In the genomic region with DNA sequence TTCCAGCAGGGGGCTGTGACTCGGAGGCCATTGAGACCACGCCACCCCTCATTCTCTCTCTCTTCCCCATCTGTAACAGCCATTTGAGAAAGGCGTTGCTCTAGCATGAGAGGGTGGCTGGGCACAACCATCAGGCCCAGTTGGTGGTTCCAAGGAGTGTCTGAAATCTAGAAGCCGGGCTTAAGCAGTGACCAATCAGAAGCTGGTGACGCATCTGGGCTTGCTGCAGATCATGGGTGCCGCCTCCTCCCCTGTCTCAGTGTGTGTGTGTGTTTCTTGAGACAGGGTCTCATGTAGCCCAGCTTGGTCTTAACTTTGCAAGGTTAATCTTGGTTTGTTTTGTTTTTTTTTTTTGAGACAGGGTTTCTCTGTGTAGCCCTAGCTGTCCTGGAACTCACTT, we compare ENCODE assay signal across 26 mouse cellular contexts. TPM values are rescaled to one million over a fixed set of nuclear protein-coding genes. Genes with fewer than 3 reads are reported as not detected.
DNase-seq lines count a peak whose midpoint lies in the region; ATAC-seq and TF ChIP-seq lines count a peak whose summit lies in the region.
"Had no signal": no experiment of that assay in that cellular context is flagged by ENCODE, and none has a peak within 500 bp of the region (broad histone marks: within the 10 kb centered on the region; RNA-seq: fewer than 3 reads in every experiment).

No protein-coding gene starts in this region.

- H3K4me2 ChIP-seq in kidney, embryonic 16.5 days (replicated peaks; ENCODE audit: low read depth, low read length), result no peak overlapping the region
- H3K4me2 ChIP-seq: embryonic facial prominence, embryonic 13.5 days; embryonic facial prominence, embryonic 15.5 days; forebrain, embryonic 12.5 days had no signal

- TF ChIP-seq CTCF in E14TG2a.4 (conservative IDR thresholded peaks at IDR 0.05; ENCODE audit: low read length), result no peak

- no peak for ATAC-seq in kidney, embryonic 16.5 days (ENCODE audit: low FRiP score, low TSS enrichment)
- ATAC-seq: activated CD4-positive, CD25-positive, alpha-beta regulatory T cell, adult 4 months; CD4-positive, CD25-positive, alpha-beta regulatory T cell, adult 4 months; forebrain, embryonic 14.5 days; forebrain, embryonic 16.5 days; Patski had no signal

- H3K27me3 ChIP-seq in E14TG2a.4 (ENCODE audit: insufficient read depth, low read length), result no peaks in the 10 kb centered on the region
- no peaks in the 10 kb centered on the region for H3K27me3 ChIP-seq in kidney, embryonic 16.5 days (ENCODE audit: insufficient read depth, low read length)
- H3K27me3 ChIP-seq: CH12.LX; embryonic facial prominence, embryonic 13.5 days; embryonic facial prominence, embryonic 15.5 days; Patski had no signal

- WGBS in kidney, embryonic 16.5 days, result 88% methylated on average over 6 of the region's 6 CpGs

- peak overlapping the region; percentile 41 for H3K4me3 ChIP-seq in E14TG2a.4 (replicated peaks; ENCODE audit: low read length)
- H3K4me3 ChIP-seq in ES-E14 (ENCODE audit: insufficient read depth in 1 of 2, low read depth in 1 of 2, low read length in 2 of 2, poor library complexity in 1 of 2, severe bottlenecking in 1 of 2), result no peak overlapping the region
- H3K4me3 ChIP-seq in kidney, embryonic 16.5 days (ENCODE audit: low read length), result no peak overlapping the region
- H3K4me3 ChIP-seq: embryonic facial prominence, embryonic 13.5 days; embryonic facial prominence, embryonic 15.5 days; erythroblast, embryonic 14.5 days; forebrain, embryonic 10.5 days; forebrain, embryonic 12.5 days had no signal

- H3K9me3 ChIP-seq in E14TG2a.4 (ENCODE audit: low read length), result no peaks in the 10 kb centered on the region
- H3K9me3 ChIP-seq in ES-E14 (ENCODE audit: control insufficient read depth, insufficient read depth, low read depth, low read length), result no peaks in the 10 kb centered on the region
- no peaks in the 10 kb centered on the region for H3K9me3 ChIP-seq in kidney, embryonic 16.5 days (ENCODE audit: low read length)
- H3K9me3 ChIP-seq: embryonic facial prominence, embryonic 13.5 days; embryonic facial prominence, embryonic 15.5 days; forebrain, embryonic 10.5 days; forebrain, embryonic 12.5 days had no signal

- in situ Hi-C loops in ES-E14 (cut with MboI; ENCODE audit: low sequenced_read_pairs in 2 of 2, unreplicated experiment in 2 of 2), result no loop called here

- H3K27ac ChIP-seq in ES-E14 (ENCODE audit: insufficient read depth, low read depth, low read length, poor library complexity, severe bottlenecking), result peak overlapping the region; percentile 57; the same call in 1 of the 2 replicates
- H3K27ac ChIP-seq in kidney, embryonic 16.5 days (ENCODE audit: low read length), result no peak overlapping the region
- H3K27ac ChIP-seq: embryonic facial prominence, embryonic 13.5 days; embryonic facial prominence, embryonic 15.5 days; forebrain, embryonic 10.5 days; forebrain, embryonic 12.5 days had no signal

- DNase-seq in ES-E14 (ENCODE audit: low read depth, low spot score) (no peak), ZHBTc4 (ENCODE audit: low read depth, low spot score) (peak; percentile 51)
- DNase-seq in frontal cortex, postnatal 10 days (ENCODE audit: low spot score in 2 of 2), result no peak
- DNase-seq: adrenal gland, adult 8-10 months; adrenal gland, postnatal 14 days; adrenal gland, postnatal 36 days; B cell, adult 2 months; cerebellum, adult 11-12 months; cerebellum, adult 8-10 months; cerebellum, adult 9-11 months; cerebellum, postnatal 14 days; cerebellum, postnatal 36 days; embryo, embryonic 11 days had no signal

- H3K9ac ChIP-seq in ES-E14 (ENCODE audit: insufficient read depth, low read depth, low read length, poor library complexity, severe bottlenecking), result peak overlapping the region; percentile 12; the same call in 1 of the 2 replicates
- H3K9ac ChIP-seq in kidney, embryonic 16.5 days (replicated peaks; ENCODE audit: low read length), result no peak overlapping the region
- H3K9ac ChIP-seq: embryonic facial prominence, embryonic 13.5 days; embryonic facial prominence, embryonic 15.5 days; forebrain, embryonic 12.5 days had no signal

- H3K36me3 ChIP-seq in E14TG2a.4 (ENCODE audit: insufficient read depth, low read length) (no peaks in the 10 kb centered on the region), ES-E14 (ENCODE audit: control insufficient read depth, insufficient read depth, low read length, poor library complexity, severe bottlenecking) (no peaks in the 10 kb centered on the region)
- H3K36me3 ChIP-seq in kidney, embryonic 16.5 days (ENCODE audit: insufficient read depth, low read length), result no peaks in the 10 kb centered on the region
- H3K36me3 ChIP-seq: embryonic facial prominence, embryonic 13.5 days; embryonic facial prominence, embryonic 15.5 days; forebrain, embryonic 10.5 days; forebrain, embryonic 12.5 days had no signal

- H3K4me1 ChIP-seq in E14TG2a.4 (replicated peaks; ENCODE audit: low read depth, low read length) (peaks cover 92% of the 10 kb centered on the region), ES-E14 (ENCODE audit: control insufficient read depth in 2 of 2, insufficient read depth in 2 of 2, low read length in 2 of 2, poor library complexity in 1 of 2) (peaks cover 4 to 38% of the 10 kb centered on the region in 2 experiments; a peak in 3 of 4 replicates)
- H3K4me1 ChIP-seq in kidney, embryonic 16.5 days (ENCODE audit: insufficient read depth, low read length), result peaks cover 36% of the 10 kb centered on the region

TF ChIP-seq in ES-E14, 5 proteins besides CTCF, POLR2A, EP300 and RAD21:
- TF ChIP-seq ZNF384 (IDR thresholded peaks at IDR 0.05; ENCODE audit: low read depth, low read length) (no peak), MAFK (IDR thresholded peaks at IDR 0.05; ENCODE audit: insufficient read depth, low read depth, low read length) (no peak), ZC3H11A (IDR thresholded peaks at IDR 0.05; ENCODE audit: borderline replicate concordance, low read depth, low read length) (no peak), HCFC1 (IDR thresholded peaks at IDR 0.05; ENCODE audit: borderline replicate concordance, insufficient read depth, low read length) (no peak), CHD2 (IDR thresholded peaks at IDR 0.05; ENCODE audit: low read depth, low read length) (no peak)
TF ChIP-seq in ES-E14: peak in this region for 0.

RNA-seq across cellular contexts. Expression of a gene that starts 11.9 kb away (rescaled TPM):
- total RNA-seq in ES-E14 (2012; rRNA removed), result 44.1 and 74.5 TPM in 2 replicates
- 9.3 and 9.6 TPM in 2 replicates for polyA plus RNA-seq in kidney, embryonic 16.5 days (2015; fragmentation: Nextera tagmentation; extraction: Ambion mirVana)

RNA-seq across cellular contexts. Expression of a gene that starts 16.4 kb away (rescaled TPM):
- total RNA-seq in ES-E14 (2012; rRNA removed), result 36.4 and 53.2 TPM in 2 replicates
- polyA plus RNA-seq in kidney, embryonic 16.5 days (2015; fragmentation: Nextera tagmentation; extraction: Ambion mirVana), result 7.4 and 9.5 TPM in 2 replicates
